Mouse (Mus musculus) testis, postnatal 14 days (tissue): ENCODE results near the gene Pgm5.

Source experiments
- DNase-seq: peaks from one replicate; pipeline ENCODE4 v3.0.0; 2021; ENCODE audit warnings: low spot score

Gene Pgm5

DNA sequence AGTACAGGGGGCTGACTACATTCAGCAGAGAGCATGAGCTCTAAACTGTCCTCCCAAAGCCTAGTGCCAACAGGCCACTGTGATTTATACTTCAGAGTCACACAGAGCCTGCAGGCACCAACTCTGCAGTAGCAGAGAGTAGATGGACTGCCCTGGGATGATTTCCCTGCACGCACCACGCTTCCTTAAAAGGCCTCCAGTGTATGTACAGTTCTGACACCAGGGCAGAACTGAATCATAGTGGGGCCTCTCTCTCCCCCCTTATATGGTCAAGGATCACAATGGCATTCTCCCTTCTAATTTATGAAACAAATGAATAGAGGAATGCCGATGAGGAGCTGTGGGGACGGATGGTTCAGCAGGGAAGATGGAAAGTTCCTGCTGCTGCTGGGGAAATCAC, 91.3 kb downstream of the Pgm5 start:
- no peak for DNase-seq

DNA sequence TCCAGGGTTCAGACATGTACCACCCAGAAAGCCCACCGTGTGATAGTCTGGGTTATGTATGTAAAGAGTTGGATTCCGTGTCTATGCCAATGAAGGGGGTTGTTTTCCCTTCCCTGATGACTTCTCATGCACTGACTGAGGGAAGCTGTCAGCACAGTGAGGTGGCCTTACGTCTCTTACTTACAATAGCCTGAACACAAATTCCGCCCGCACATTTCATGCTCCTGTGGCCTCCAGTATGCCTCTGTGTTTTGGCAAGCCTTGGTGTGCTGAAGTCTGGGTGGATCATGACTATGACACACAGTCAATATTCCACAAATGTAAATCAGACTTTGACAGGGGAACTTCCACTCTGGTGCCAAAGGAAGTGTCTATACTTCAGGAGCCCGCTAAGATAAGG, 94.3 kb downstream of the Pgm5 start:
- no peak for DNase-seq

DNA sequence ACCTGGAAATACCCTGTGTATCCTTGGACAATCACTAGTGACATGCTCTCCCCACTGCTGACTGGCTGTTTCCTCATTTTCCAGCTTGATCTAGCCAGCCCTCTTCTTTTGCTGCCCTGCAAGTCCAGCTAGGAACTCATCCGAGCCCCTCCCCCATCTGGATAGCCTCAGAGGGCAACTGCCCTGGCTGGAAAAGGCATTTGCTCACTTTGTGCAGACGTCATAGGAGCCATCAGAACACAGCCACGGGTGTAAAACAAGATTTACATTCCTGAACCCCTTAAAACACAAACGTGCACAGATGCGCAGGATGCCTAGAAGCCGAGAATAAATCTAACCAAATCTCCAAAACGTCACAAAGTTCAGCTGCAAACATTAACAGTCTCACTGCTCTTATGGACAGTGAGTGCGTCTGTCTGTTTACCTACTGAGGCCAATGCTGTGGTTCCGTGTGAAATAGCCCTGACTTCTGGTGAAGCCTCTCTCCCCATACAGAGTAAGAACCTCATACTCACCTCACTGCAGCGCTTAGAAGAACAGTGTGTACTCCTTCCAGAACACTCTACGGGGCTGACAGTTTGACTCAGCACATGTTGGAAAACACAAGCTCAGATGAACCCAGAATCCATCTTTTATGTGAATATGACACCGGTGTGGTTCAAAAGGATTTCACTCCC, 99.0 kb downstream of the Pgm5 start:
- DNase-seq: no peak

DNA sequence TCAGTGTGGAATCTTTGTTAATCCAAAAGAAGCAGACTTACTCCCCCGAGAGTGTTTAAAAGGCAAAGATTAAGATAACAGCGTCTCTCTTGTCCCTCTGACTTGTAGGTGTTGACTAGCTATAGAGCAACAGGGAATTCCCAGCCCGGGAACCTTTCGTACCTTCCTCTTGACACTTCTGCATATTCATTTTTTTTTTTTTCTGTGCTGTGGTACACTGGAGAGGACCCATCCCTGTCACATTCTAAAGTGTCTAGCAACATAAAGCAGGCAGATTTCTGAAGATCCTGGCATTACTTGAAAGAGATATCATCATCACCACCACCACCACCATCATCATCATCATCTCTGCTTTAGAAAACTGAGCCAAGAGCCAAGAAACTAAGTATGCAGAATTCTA, 105.0 kb downstream of the Pgm5 start:
- DNase-seq: no peak

DNA sequence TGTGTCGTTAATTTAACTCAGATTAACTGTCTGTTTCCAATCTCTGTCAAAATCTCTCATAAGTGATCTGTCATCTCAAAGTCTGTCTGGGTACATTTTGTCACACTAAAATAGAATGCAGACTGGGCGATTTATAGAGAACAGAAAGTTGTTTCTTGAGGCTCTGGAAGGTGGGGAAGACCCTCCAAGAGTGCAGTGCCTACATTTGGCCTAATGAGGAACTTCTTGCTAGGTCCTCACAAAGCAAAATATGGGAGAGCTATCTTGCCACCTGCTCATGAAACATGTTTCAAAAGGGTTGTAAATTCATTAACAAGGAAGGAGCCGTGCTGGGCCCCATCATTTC, 107.2 kb downstream of the Pgm5 start:
- no peak for DNase-seq

DNA sequence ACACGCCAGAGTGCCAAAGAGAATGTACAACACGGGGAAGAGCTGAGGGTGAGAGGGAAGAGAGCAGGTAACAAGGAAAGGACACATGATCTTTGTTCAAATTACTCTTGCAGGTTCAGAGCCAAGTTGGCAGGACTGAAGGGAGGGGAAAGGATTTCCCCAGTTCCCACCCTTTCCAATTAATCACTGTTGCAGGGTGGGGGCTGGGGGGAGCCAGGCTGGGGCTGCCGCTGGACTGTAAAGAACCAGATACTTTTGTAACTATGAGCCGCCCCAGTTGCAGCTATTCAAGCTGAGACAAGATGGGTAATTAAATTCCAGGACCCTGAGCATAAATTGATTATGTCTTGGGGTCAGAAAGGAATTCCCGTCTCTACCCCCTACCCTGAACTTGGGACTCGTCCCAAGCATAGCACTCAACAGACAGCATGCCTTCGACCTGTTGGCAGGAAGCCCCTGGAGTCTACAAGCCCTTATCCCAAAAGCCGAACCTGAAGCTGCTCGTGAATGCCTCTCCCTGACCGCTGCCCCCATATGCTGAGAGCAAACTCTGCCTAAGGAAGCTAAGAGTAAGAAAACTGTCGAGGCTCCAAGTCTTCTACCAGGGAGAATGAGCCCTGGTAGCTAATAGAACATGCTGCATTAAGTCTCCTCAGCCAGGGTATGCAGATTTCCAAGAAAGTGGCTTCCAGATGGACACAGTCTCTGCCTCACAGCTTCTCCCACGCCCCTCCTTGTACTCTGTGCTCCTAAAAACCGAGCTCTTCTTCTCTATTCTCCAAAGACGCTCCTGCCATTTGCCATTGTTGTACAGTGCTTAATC, 107.8 kb downstream of the Pgm5 start:
- no peak for DNase-seq

DNA sequence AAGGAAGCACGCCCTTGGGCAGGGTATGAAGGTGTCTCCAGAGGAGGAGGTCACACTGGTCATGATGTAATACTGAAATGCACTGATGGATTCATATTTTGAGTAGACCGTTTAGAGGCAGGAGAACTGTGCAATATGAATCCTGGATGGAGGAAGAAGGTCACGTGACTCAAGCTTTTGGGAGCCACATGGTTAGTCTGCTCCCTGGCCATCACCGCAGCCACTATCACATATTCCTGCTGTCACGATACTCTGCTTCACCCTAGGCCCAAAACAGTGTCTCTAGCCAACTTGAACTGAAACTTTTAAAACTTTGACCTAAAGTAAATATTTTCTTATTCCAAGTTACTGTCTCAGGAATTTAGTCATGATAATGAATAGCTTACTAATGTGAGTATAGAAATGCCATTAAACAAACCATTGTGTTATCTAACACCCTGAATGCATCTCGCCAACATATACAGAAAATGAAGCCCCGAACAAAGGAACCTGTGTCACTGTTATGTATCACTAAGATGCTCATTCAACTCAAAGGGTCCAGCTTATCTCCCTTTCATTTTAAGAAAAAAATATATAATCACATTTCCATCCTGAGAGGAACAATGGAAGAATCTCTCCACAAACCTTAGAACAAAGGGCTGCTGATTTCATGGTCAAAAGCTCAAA, 108.6 kb downstream of the Pgm5 start:
- no peak for DNase-seq

DNA sequence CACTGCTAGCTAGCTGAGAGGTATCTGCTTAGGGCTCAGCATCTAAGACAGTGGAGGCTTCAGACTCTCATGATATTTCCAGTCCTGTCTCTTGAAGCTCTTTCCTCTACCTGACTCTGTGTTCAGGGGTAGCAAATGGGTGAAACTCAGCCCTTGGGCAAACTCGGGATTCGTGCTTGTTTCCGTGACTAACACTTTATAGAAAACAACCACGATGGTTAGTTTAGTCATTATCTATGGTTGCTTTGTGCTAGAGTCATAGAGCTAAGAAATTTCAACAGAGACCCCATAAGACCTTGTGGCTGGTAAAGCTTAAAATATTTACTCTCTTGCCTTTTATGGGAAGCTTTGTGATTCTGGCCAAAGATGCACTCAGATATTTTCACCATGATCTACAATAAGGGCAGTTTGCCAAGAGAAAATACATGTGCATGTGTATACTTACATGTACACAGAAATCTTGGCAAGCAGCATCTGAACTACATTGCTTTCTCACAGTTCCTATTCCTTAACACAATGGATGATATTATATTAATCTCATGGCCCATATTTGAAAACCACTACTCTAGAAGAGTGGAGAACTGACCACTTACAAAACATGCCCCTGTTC, 115.3 kb downstream of the Pgm5 start:
- DNase-seq: no peak

DNA sequence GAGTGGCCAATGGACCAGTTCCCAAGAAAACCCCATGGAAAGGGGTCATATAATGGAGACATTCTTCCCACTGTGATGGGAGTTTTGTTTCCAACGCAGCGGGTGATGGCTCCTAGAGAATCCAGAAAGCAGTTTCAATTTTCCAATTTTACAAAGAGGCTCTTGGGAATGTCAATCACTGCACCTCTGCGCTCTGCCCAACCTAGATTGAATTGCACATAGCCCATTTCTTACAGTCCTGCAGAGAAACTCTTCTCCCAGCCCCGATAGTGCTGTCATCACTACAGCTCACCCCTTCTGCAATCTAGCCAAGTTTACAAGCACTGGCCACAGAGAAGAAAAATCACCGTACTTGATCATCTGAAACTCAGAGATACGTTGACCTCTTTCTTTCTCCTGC, 119.0 kb downstream of the Pgm5 start:
- no peak for DNase-seq

DNA sequence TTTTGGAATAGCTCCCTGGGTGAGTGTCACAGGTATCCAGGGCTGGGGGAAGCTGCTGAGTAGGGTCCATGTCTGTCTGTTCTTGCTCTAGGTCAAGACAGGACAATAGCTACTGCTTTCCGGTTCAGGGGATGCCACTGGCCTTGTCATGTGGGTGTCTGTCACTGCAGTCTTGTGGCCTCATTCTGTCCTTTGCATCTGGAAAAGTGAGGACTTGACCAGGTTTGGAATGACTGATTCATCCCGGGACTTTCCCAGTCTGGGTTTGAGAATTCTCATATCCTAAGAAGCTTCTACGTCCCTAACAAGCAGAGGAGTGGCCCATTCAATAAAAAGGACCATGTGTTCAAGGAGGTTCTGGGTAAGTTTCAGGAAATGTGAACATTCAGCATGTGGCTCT, 122.9 kb downstream of the Pgm5 start:
- no peak for DNase-seq

DNA sequence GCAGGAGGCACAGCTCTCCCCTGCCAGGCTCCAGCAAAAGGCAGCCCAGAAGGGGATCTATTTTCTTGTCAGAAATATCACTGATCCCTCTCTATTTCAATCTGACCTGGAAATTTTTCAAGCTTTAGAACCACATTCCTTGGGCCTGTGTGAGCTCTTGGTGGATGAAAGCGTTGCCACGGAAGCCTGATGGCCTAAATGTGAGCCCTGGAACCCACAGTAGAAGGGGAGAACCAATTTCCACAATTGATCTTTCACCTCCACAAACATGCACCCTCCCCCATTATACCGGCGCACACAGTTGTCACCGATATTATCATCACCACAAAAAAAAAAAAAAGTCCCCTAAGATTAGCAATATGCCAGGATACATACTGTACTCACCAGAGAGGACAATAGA, 123.6 kb downstream of the Pgm5 start:
- DNase-seq: no peak

DNA sequence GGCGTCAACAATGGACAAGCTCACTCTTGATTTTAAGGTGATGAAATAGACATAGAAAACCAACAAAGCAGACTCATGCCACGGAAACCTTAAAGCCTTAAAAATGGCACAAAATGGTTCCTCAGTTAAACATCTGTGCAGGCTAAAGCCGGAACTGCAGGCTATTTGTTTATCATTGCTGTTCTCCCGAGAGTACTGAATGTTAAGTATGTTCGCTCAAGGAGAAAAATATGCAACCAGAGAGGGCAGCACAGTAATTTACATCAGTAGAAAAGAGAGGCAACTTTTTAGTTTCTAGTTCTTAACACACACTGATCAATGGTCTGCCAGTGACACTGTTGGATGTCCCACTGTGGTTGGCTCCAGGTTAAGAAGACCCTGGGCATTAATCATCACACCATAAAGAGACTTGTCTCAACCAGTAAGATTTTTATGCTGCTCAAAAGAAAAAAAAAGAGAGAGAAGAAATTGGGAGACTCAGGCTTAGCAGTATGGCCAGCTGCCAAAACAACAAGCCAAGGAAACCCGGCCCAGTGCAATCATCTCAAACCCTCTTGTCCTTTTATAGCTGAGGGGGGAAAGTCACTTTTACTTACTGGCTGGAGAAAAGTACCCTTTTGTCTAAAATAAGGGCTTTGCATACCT, 126.0 kb downstream of the Pgm5 start:
- no peak for DNase-seq

DNA sequence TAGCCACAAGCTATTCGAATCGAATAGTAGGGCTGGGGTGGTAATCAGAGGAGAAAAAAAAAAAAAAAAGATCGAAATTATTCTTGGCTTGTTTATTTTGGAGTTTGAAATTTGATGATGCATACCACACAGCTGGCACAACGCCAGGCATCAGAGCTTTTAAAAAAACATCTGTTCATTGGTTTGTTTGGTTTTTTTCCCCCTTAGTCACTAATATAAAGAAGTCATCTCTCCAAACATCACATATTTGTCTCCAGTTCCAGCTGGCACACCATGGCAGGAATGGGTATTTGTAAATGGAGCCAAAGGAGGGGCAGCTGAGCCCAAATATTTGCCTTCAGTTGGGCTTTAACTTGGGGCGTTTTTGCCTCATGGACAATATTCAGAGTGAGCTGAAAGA, 131.0 kb downstream of the Pgm5 start:
- DNase-seq: no peak

DNA sequence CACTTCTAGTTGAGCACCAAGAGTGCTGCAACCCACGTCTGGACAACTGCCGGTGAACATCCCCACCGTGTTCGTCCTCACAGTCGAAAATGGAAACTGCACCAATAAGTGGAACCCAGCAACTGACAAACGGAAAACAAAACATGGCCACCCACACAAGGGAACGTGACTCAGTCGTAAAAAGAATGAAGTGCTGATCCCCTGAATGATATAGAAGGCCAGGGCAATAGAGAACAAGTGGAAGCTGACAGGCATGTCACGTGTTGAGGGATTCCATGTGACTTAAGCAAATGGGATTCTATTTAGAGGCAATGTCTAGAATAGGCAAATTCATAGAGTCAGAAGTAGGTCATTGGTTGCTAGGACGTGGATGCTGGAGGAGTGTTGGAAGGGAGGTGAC, 137.3 kb downstream of the Pgm5 start:
- no peak for DNase-seq

DNA sequence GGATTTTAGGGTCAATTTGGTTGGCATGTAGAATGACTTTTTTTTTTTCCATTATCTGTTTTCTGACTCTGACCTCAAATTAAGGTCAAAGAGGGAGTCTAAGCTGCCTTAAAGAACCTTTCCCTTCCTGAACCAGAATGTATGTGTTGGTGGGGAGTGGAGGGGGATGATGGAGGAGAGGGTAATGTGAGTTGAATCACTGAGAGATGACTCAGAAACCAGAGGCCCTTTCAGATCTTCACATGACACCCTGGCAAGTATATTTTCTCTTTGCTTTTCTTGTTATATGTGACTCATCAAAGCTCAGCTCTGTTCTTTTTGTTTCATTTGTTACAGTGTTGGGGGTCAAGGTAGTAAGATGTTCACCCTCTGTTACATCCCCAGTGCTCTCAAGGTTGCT, 141.2 kb downstream of the Pgm5 start:
- DNase-seq: no peak

DNA sequence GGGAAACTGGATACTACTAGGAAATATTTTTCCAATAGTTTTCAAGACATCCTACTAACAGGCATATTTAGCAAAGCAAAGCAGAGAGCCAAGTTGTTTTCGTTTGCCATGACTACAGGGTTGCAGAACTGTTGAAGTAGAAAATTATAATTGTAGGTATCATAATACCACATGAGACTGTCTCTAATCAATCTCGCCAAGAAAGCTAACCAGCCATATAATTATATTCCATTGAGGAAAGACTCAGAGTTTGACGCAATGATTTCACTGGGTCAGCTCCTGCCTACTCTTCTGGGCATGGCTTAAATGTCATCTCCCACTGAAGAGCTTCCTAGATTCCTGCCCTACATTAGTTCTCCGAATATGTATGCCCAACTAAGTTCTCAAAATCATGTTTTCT, 142.2 kb downstream of the Pgm5 start:
- no peak for DNase-seq

DNA sequence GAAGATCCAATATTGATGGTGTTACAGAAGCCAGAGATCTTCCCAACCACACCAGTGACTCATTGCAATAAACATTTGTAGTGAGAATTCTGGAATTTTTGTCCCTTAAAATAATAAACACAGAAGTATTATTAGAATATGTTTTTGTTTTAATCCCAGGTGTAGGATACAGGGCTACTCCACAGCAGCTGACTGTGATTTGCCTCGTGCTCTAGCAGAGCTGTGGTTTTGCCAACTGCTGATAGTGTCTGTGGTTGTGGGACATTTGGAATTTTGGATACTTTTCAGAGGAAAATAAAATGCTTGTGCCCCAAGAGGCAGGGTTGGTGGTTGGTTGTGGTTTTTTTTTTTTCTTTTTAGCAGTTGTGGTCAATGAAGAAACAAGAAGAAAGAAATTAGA, 143.6 kb downstream of the Pgm5 start:
- DNase-seq: no peak

DNA sequence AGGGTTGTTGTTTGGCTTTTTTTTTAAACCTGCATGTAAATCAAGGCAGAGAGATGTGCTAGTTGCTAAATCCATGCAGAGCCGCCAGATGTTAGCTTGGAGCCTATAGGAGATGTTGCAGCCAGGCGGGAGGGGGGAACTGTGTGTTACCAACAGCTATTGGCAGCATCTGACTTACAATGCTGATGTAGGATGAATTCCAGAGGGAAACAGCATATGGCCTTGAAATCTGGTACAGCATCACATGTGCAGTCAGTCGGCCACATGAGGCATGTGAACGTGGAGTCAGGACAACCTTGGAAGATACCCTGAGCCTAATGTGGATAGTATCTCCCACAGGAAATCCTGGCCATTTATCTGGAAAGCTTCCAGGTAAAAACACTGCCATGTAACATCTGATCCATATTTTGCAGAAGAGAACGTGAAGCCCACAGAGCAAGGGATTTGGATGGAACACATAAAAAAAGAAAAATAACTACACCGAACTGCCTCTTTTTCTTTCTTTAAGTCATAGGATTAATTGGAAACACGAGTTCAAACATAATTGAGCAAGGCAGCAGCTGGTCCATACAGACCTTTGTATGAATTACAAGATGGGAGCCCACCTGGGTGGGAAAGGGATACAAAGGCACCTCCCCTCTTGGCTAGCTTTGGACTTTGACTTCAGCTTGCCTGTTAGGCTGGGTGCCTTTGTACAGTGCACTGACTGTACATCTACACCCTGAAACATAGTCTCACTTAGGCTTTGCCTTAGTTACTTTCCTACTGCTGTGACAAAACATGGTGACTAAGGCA, 145.2 kb downstream of the Pgm5 start:
- DNase-seq: no peak

DNA sequence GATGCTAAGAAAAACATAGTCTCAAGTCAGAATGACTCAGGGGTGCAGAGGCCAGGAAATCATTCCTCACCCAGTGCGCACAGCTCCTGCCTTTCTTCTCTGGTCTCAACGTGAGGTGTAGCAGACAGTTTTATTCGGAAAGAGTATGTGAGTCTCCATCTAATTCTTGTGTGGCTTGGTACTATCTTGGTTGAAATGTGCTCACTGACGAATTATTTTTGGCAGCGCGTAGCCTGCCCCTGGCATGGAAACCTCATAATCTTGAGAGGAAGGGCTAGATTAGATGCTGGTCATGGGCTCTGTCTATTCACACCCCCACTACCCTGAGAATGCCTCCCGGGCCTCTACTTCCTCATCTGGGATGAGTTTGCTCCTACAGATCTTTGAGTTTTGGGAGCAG, 153.6 kb downstream of the Pgm5 start:
- no peak for DNase-seq

DNA sequence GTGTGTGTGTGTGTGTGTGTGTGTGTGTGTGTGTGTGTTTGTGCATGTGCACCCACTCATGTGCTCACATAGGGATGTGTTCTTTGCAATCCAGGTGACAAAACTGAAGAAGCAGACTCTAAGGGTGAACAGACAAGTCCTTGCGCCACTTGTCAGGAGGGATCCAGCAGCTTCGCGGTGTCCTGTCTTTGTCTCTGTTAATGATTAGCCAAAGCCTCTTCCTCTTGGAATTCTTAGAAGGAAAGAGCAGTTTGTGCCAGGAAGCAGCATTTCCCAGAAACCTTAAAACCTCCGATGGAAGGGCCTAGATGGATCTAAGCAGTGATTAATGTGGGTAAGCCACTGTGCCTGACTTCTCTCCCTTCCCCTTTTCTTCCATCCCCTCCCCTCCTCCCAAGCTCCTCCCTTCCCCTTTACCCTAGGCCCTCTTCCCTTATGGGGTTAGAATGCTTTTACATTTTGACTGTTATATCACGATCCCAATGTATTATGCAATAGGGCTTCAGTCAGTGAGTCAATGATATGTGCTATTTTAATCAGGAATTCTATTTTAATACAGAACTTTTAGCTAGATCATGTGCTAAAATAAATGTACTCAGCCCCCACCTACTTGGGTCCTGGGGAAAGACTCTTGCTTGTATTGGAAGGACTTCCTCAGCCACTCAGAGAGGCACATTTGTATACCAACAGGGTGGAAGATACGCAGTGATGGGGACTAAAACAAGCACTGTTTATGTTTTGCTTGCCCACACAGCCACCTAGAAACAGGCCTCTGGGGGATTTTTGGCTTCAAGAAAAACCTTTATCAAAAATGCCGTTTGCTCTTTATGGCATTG, 154.4 kb downstream of the Pgm5 start:
- DNase-seq: no peak

DNA sequence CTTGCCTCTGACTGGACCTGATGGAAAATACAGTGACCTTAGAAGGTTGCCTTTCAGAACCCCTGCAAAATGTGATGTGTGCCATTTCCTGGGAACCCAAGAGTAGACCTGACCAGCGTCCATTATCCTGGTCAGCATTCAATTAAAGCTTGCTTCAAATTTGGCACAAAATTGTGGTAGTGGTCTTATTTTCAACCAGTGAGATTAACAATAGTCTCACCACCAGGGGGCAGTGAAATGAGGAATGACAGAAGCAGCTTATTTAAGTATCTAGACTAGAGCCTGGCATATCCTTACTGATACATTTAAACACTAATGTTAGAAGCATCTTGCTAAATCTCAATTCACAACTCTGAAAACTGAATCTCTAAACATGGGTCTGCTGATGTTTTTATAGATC, 156.3 kb downstream of the Pgm5 start:
- no peak for DNase-seq
